Comparison of ENCODE assay signal across 23 mouse cellular contexts in the genomic region with DNA sequence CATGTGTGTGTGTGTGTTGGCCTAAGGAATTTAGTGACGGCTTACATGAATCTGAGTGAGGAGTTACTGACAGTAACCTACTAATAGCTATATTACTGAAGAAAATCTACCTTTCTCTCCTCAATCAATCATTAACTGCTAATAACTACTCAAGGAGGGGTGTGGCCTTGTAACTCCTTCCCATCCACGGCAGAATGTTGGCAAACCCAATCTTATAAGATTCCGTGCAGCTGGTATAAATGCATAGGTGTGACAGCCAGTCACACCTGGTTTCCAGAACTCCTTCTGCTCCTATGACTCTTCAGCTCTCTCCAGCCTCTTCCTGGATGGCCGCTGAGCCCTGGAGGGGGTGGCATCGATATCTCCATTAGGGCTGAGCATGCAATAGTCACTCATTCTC. TPM values are rescaled to one million over a fixed set of nuclear protein-coding genes. Genes with fewer than 3 reads are reported as not detected.
DNase-seq lines count a peak whose midpoint lies in the region; ATAC-seq and TF ChIP-seq lines count a peak whose summit lies in the region.
"Had no signal": no experiment of that assay in that cellular context is flagged by ENCODE, and none has a peak within 500 bp of the region (broad histone marks: within the 10 kb centered on the region; RNA-seq: fewer than 3 reads in every experiment).

No protein-coding gene starts in this region.

- no peak for TF ChIP-seq POLR2A in testis, adult 2 months (IDR thresholded peaks at IDR 0.05; ENCODE audit: control insufficient read depth, low read depth, low read length)

- no peaks in the 10 kb centered on the region for H3K4me1 ChIP-seq in testis, adult 2 months (ENCODE audit: control insufficient read depth, insufficient read depth, low read length)
- H3K4me1 ChIP-seq in intestine, embryonic 16.5 days (ENCODE audit: control insufficient read depth, insufficient read depth, low read length): no peaks in the 10 kb centered on the region
- H3K4me1 ChIP-seq: embryonic facial prominence, embryonic 13.5 days; embryonic facial prominence, embryonic 15.5 days; forebrain, embryonic 10.5 days; forebrain, embryonic 12.5 days had no signal

- H3K27me3 ChIP-seq in testis, adult 2 months (ENCODE audit: control insufficient read depth, insufficient read depth, low read length): no peaks in the 10 kb centered on the region
- H3K27me3 ChIP-seq in intestine, embryonic 16.5 days (replicated peaks; ENCODE audit: control insufficient read depth, insufficient read depth, low read length): no peaks in the 10 kb centered on the region
- H3K27me3 ChIP-seq: embryonic facial prominence, embryonic 13.5 days; embryonic facial prominence, embryonic 15.5 days; forebrain, embryonic 12.5 days; Patski had no signal

- H3K4me3 ChIP-seq in testis, adult 2 months (ENCODE audit: control insufficient read depth, low read depth, low read length): peak overlapping the region; percentile 2; the same call in 1 of the 2 replicates
- no peak overlapping the region for H3K4me3 ChIP-seq in intestine, embryonic 16.5 days (ENCODE audit: low read length)
- H3K4me3 ChIP-seq: embryonic facial prominence, embryonic 13.5 days; embryonic facial prominence, embryonic 15.5 days; erythroblast, embryonic 14.5 days; forebrain, embryonic 10.5 days; forebrain, embryonic 12.5 days had no signal

- TF ChIP-seq CTCF in testis, adult 2 months (IDR thresholded peaks at IDR 0.05; ENCODE audit: control insufficient read depth, insufficient read depth, insufficient replicate concordance, low read depth, low read length): no peak

- WGBS in intestine, embryonic 16.5 days: 72% methylated on average over 5 of the region's 5 CpGs

- H3K36me3 ChIP-seq in testis, adult 2 months (ENCODE audit: control insufficient read depth, insufficient read depth, low read length): no peaks in the 10 kb centered on the region
- H3K36me3 ChIP-seq in intestine, embryonic 16.5 days (ENCODE audit: control insufficient read depth, insufficient read depth, low read length): no peaks in the 10 kb centered on the region
- H3K36me3 ChIP-seq: embryonic facial prominence, embryonic 13.5 days; embryonic facial prominence, embryonic 15.5 days; forebrain, embryonic 10.5 days; forebrain, embryonic 12.5 days had no signal

- no peak overlapping the region for H3K4me2 ChIP-seq in intestine, embryonic 16.5 days (ENCODE audit: low read depth, low read length)
- H3K4me2 ChIP-seq: embryonic facial prominence, embryonic 13.5 days; embryonic facial prominence, embryonic 15.5 days; forebrain, embryonic 12.5 days had no signal

- H3K27ac ChIP-seq in testis, adult 2 months (ENCODE audit: control insufficient read depth, insufficient read depth, low read depth, low read length): no peak overlapping the region
- no peak overlapping the region for H3K27ac ChIP-seq in intestine, embryonic 16.5 days (ENCODE audit: low read length)
- H3K27ac ChIP-seq: embryonic facial prominence, embryonic 13.5 days; embryonic facial prominence, embryonic 15.5 days; forebrain, embryonic 10.5 days; forebrain, embryonic 12.5 days had no signal

- H3K9ac ChIP-seq in intestine, embryonic 16.5 days (ENCODE audit: low read depth, low read length): no peak overlapping the region
- H3K9ac ChIP-seq: embryonic facial prominence, embryonic 13.5 days; embryonic facial prominence, embryonic 15.5 days; forebrain, embryonic 12.5 days had no signal

- peak; percentile 65 for ATAC-seq in intestine, embryonic 16.5 days
- ATAC-seq: activated CD4-positive, CD25-positive, alpha-beta regulatory T cell, adult 4 months; forebrain, embryonic 14.5 days; forebrain, embryonic 16.5 days; Patski had no signal

- H3K9me3 ChIP-seq in intestine, embryonic 16.5 days (ENCODE audit: control insufficient read depth, low read length): no peaks in the 10 kb centered on the region
- H3K9me3 ChIP-seq: embryonic facial prominence, embryonic 15.5 days; forebrain, embryonic 10.5 days; forebrain, embryonic 12.5 days had no signal

- no peak for DNase-seq in testis, postnatal 10 days (ENCODE audit: low spot score)
- DNase-seq in Muller cell, postnatal 12 days (ENCODE audit: inconsistent ontology term): no peak
- DNase-seq in ovary, adult 18-20 months (ENCODE audit: low spot score): no peak
- DNase-seq: adrenal gland, adult 8-10 months; adrenal gland, postnatal 14 days; adrenal gland, postnatal 36 days; cerebellum, adult 11-12 months; cerebellum, adult 2 months; cerebellum, adult 9-11 months; cerebellum, postnatal 14 days; cerebellum, postnatal 36 days; embryo, embryonic 11 days had no signal

RNA-seq across cellular contexts. Expression of a gene that starts 25.8 kb away (rescaled TPM):
- 2.2 and 2.3 TPM in 2 replicates for polyA plus RNA-seq in testis, adult 2 months (2012; rRNA removed)
- 0.21 and 0.39 TPM in 2 replicates for polyA plus RNA-seq in intestine, embryonic 16.5 days (2015; fragmentation: Nextera tagmentation; extraction: Ambion mirVana)
- polyA plus RNA-seq: erythroblast, embryonic 14.5 days had no signal
